Mouse (Mus musculus): ENCODE data around the gene Tlx3. TPM values are rescaled to one million over a fixed set of nuclear protein-coding genes. Genes with fewer than 3 reads are reported as not detected.
A peak's percentile ranks its signal among the peaks of the same experiment; 100 is the strongest.

The Tlx3 gene
- polyA plus RNA-seq, 2 experiments: not detected

DNA sequence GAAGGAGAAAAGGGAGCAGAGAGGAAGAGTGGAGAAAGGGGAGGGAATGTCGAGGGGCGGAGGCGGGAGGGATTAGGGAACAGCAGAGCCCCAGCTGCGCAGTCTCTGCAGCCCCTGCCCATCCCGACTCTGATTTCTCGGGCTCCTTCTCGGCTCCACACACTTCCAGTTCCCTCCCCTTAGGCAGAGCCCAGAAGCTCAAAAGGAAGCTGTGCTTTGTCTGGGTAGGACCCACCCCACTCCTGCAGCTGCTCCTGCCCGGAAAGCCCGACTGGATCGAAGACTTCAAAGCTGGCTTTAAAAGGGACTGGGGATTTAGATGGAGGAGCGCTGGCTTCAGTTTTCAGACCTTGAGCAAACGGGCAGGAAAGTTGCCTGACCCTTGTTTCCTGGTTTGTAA lies 9.7 kb downstream of the Tlx3 start:
- no peak overlapping the region for H3K9ac ChIP-seq (replicated peaks)
- H3K4me2 ChIP-seq (ENCODE audit: low read depth): no peak overlapping the region
- no peak overlapping the region for H3K4me3 ChIP-seq (ENCODE audit: insufficient read depth in 1 of 2, low read depth in 2 of 2, low read length in 2 of 2)
- H3K27me3 ChIP-seq (ENCODE audit: control insufficient read depth, insufficient read depth, low read length): peaks cover 60% of the 10 kb centered on the region
- H3K4me1 ChIP-seq (replicated peaks; ENCODE audit: control insufficient read depth in 2 of 2, insufficient read depth in 2 of 2, low read length in 1 of 2): no peaks in the 10 kb centered on the region
- DNase-seq (ENCODE audit: low read depth in 3 of 3, low spot score in 3 of 3) (no peak), ATAC-seq (ENCODE audit: insufficient read depth) (no peak)
- TF ChIP-seq EP300 (IDR thresholded peaks at IDR 0.05; ENCODE audit: low read depth): no peak
- no peak for TF ChIP-seq CTCF (IDR thresholded peaks at IDR 0.05; ENCODE audit: low read depth)
- WGBS (ENCODE audit: insufficient replicate concordance): 4% methylated on average over 12 of the region's 12 CpGs
- no peaks in the 10 kb centered on the region for H3K9me3 ChIP-seq (ENCODE audit: control insufficient read depth, low read length)
- no peak overlapping the region for H3K27ac ChIP-seq
- H3K36me3 ChIP-seq (replicated peaks; ENCODE audit: control insufficient read depth, insufficient read depth, low read depth): no peaks in the 10 kb centered on the region

DNA sequence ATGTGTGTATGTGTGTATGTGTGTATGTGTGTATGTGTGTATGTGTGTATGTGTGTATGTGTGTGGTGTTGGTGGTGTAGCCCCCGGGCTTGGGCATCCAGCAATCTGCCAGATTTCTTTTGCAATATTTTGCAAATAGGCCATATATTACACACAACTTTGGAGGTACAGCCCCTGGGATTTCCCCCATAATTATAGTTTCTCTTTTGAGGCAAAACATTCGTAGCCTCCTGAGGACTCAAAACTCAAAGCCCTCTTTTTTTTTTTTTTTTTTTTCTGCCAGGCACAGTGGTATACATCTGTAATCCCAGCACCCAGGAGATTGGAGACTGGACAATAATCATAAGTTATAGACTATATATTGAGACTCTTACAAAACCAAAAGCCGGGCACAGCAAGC lies 21.6 kb downstream of the Tlx3 start:
- TF ChIP-seq CTCF (IDR thresholded peaks at IDR 0.05; ENCODE audit: low read depth): no peak
- TF ChIP-seq EP300 (IDR thresholded peaks at IDR 0.05; ENCODE audit: low read depth): no peak
- Histone ChIP-seq H3K27ac (no peak overlapping the region), H3K4me2 (ENCODE audit: low read depth) (no peak overlapping the region), H3K4me3 (ENCODE audit: insufficient read depth in 1 of 2, low read depth in 2 of 2, low read length in 2 of 2) (no peak overlapping the region), H3K9me3 (ENCODE audit: control insufficient read depth, low read length) (no peaks in the 10 kb centered on the region), H3K27me3 (ENCODE audit: control insufficient read depth, insufficient read depth, low read length) (peaks cover 6% of the 10 kb centered on the region; the same call in 1 of the 2 replicates), H3K36me3 (replicated peaks; ENCODE audit: control insufficient read depth, insufficient read depth, low read depth) (no peaks in the 10 kb centered on the region), H3K9ac (replicated peaks) (no peak overlapping the region), H3K4me1 (replicated peaks; ENCODE audit: control insufficient read depth in 2 of 2, insufficient read depth in 2 of 2, low read length in 1 of 2) (no peaks in the 10 kb centered on the region)
- WGBS (ENCODE audit: insufficient replicate concordance): 61% methylated on average over 3 of the region's 3 CpGs
- ATAC-seq (ENCODE audit: insufficient read depth) (no peak), DNase-seq (ENCODE audit: low read depth in 3 of 3, low spot score in 3 of 3) (no peak)

DNA sequence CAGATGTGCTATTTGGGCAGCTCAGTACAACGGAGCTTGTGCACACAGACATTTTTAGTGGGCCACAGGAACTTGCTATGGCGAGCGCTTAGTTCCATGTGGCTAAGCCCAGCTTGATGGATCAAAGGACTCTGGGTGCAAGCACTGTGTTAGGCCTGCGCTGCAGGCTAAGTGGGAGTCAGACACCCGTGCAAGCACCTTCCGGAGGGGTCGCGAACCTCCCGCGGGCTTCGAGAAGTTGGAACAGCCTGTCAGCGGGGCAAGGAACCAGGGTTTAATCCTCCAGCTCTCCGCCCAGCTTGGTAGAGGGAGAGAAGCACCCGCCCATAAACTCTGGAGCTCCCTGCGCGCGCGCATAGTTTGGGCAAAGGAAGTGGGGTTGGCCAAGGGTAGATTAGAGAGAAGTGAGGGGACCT lies 22.7 kb downstream of the Tlx3 start:
- no peak overlapping the region for H3K4me2 ChIP-seq (ENCODE audit: low read depth)
- H3K27me3 ChIP-seq (ENCODE audit: control insufficient read depth, insufficient read depth, low read length): peaks cover 7% of the 10 kb centered on the region; the same call in 1 of the 2 replicates
- no peaks in the 10 kb centered on the region for H3K4me1 ChIP-seq (replicated peaks; ENCODE audit: control insufficient read depth in 2 of 2, insufficient read depth in 2 of 2, low read length in 1 of 2)
- H3K4me3 ChIP-seq (ENCODE audit: insufficient read depth in 1 of 2, low read depth in 2 of 2, low read length in 2 of 2): no peak overlapping the region
- H3K9me3 ChIP-seq (ENCODE audit: control insufficient read depth, low read length): no peaks in the 10 kb centered on the region
- H3K27ac ChIP-seq: no peak overlapping the region
- no peak overlapping the region for H3K9ac ChIP-seq (replicated peaks)
- 5% methylated on average over 18 of the region's 18 CpGs for WGBS (ENCODE audit: insufficient replicate concordance)
- DNase-seq (ENCODE audit: low read depth in 3 of 3, low spot score in 3 of 3) (no peak), ATAC-seq (ENCODE audit: insufficient read depth) (no peak)
- H3K36me3 ChIP-seq (replicated peaks; ENCODE audit: control insufficient read depth, insufficient read depth, low read depth): no peaks in the 10 kb centered on the region
- TF ChIP-seq CTCF (IDR thresholded peaks at IDR 0.05; ENCODE audit: low read depth): no peak
- TF ChIP-seq EP300 (IDR thresholded peaks at IDR 0.05; ENCODE audit: low read depth): no peak

DNA sequence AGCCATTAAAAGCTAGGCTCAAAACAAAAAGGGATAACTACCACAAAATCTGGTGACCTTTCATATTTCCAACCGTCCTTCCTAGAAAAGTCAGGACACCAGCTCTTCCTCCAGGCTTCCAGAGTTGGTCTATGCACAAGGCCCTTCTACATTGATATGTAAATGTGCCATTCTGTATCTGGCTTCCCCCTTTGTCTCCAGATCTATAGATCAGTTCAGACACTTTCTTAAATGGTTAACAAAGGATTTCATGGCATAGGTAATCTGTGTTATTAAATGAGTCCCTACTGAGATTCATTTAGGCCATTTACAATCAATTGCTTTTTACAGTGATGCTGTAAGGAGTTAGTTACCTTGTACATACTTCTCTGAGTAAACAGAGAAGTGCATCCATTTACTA lies 23.6 kb downstream of the Tlx3 start:
- DNase-seq (ENCODE audit: low read depth in 3 of 3, low spot score in 3 of 3) (no peak), ATAC-seq (ENCODE audit: insufficient read depth) (no peak)
- Histone ChIP-seq H3K4me1 (replicated peaks; ENCODE audit: control insufficient read depth in 2 of 2, insufficient read depth in 2 of 2, low read length in 1 of 2) (no peaks in the 10 kb centered on the region), H3K9me3 (ENCODE audit: control insufficient read depth, low read length) (no peaks in the 10 kb centered on the region), H3K4me2 (ENCODE audit: low read depth) (no peak overlapping the region), H3K36me3 (replicated peaks; ENCODE audit: control insufficient read depth, insufficient read depth, low read depth) (no peaks in the 10 kb centered on the region), H3K27ac (no peak overlapping the region), H3K27me3 (ENCODE audit: control insufficient read depth, insufficient read depth, low read length) (peaks cover 9% of the 10 kb centered on the region), H3K9ac (replicated peaks) (no peak overlapping the region), H3K4me3 (ENCODE audit: insufficient read depth in 1 of 2, low read depth in 2 of 2, low read length in 2 of 2) (no peak overlapping the region)
- 55% methylated on average over 1 of the region's 1 CpGs for WGBS (ENCODE audit: insufficient replicate concordance)
- TF ChIP-seq EP300 (IDR thresholded peaks at IDR 0.05; ENCODE audit: low read depth) (no peak), CTCF (IDR thresholded peaks at IDR 0.05; ENCODE audit: low read depth) (no peak)

DNA sequence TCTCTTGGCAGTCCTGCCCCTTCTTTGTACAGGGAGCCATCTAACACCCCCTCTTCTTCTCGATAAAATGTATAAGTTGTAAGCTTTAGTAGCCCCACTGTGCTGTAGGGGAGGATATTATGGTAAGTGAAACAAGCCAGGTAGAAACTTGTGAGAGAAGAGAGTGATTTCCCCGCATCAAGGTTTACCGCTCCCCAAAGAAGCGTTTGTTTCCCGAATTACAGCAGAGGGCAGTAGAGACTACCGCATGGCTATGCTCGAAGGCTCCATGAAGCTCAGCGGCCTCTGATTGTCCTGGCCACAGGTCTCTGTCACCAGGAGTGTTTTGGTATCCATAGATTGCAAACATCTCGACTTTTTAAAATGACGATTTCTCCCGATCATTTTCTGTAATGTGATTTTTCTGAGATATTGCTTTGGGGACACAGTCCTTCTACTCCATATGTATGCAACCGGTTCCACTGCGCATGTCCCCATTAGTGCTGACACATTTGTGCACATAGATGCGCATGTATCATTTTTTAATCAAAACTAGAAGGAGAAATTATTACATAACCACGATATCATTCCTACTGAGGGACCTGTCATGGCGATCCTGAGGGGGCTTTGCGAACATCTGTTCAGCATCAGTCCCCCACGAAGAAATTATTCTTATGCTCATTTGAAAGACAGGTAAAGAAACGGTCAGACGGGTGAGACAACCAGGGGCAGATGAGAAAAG lies 26.7 kb downstream of the Tlx3 start:
- 26% methylated on average over 20 of the region's 20 CpGs for WGBS (ENCODE audit: insufficient replicate concordance)
- Histone ChIP-seq H3K9ac (replicated peaks) (no peak overlapping the region), H3K36me3 (replicated peaks; ENCODE audit: control insufficient read depth, insufficient read depth, low read depth) (no peaks in the 10 kb centered on the region), H3K4me1 (replicated peaks; ENCODE audit: control insufficient read depth in 2 of 2, insufficient read depth in 2 of 2, low read length in 1 of 2) (no peaks in the 10 kb centered on the region), H3K4me2 (ENCODE audit: low read depth) (no peak overlapping the region), H3K27ac (no peak overlapping the region), H3K4me3 (ENCODE audit: insufficient read depth in 1 of 2, low read depth in 2 of 2, low read length in 2 of 2) (no peak overlapping the region), H3K9me3 (ENCODE audit: control insufficient read depth, low read length) (no peaks in the 10 kb centered on the region), H3K27me3 (ENCODE audit: control insufficient read depth, insufficient read depth, low read length) (peaks cover 9% of the 10 kb centered on the region)
- peak; percentile 68 for TF ChIP-seq CTCF (IDR thresholded peaks at IDR 0.05; ENCODE audit: low read depth)
- no peak for TF ChIP-seq EP300 (IDR thresholded peaks at IDR 0.05; ENCODE audit: low read depth)
- DNase-seq (ENCODE audit: low read depth in 3 of 3, low spot score in 3 of 3) (no peak), ATAC-seq (ENCODE audit: insufficient read depth) (no peak)

All from liver, embryonic 14.5 days (tissue).